Mouse (Mus musculus): ENCODE results near the gene Calr3. TPM values are rescaled to one million over a fixed set of nuclear protein-coding genes. Genes with fewer than 3 reads are reported as not detected.
A peak's percentile ranks its signal among the peaks of the same experiment; 100 is the strongest.

Gene Calr3
- polyA plus RNA-seq, 1 experiment, result 1.6 TPM

- H3K27me3 ChIP-seq (ENCODE audit: control insufficient read depth, insufficient read depth, insufficient read length), result no peaks in the 10 kb centered on the region
- peaks cover 26% of the 10 kb centered on the region for H3K36me3 ChIP-seq (ENCODE audit: control insufficient read depth, insufficient read depth)
- H3K79me3 ChIP-seq (ENCODE audit: low read depth), result no peaks in the 10 kb centered on the region
- no peak overlapping the region for H3ac ChIP-seq (ENCODE audit: control insufficient read depth, insufficient read length, low read depth)
- H3K79me2 ChIP-seq (ENCODE audit: control insufficient read depth, insufficient read depth), result no peaks in the 10 kb centered on the region
- TF ChIP-seq MAX (IDR thresholded peaks at IDR 0.05) (no peak), USF1 (IDR thresholded peaks at IDR 0.05; ENCODE audit: low read depth) (no peak), FOSL1 (IDR thresholded peaks at IDR 0.05; ENCODE audit: insufficient read depth, low read length, poor library complexity, severe bottlenecking) (no peak), MYOG (IDR thresholded peaks at IDR 0.05; ENCODE audit: control insufficient read depth, extremely low read depth, insufficient read length) (no peak), CEBPB (IDR thresholded peaks at IDR 0.05; ENCODE audit: low read depth) (no peak), MYOD1 (IDR thresholded peaks at IDR 0.05; ENCODE audit: control insufficient read depth, insufficient read length, low read depth) (no peak), CTCF (IDR thresholded peaks at IDR 0.05; ENCODE audit: control insufficient read depth, insufficient read depth, insufficient read length) (no peak)
- H3K4me3 ChIP-seq (ENCODE audit: insufficient read depth, poor library complexity, severe bottlenecking), result no peak overlapping the region
Observed at GRCm38 (mm10) chr8:72455317-72455716, 11.6 kb upstream of the Calr3 start.

- H3ac ChIP-seq (ENCODE audit: control insufficient read depth, insufficient read length, low read depth), result no peak overlapping the region
- TF ChIP-seq CTCF (IDR thresholded peaks at IDR 0.05; ENCODE audit: control insufficient read depth, insufficient read depth, insufficient read length) (no peak), MAX (IDR thresholded peaks at IDR 0.05) (no peak), FOSL1 (IDR thresholded peaks at IDR 0.05; ENCODE audit: insufficient read depth, low read length, poor library complexity, severe bottlenecking) (no peak), MYOD1 (IDR thresholded peaks at IDR 0.05; ENCODE audit: control insufficient read depth, insufficient read length, low read depth) (no peak), USF1 (IDR thresholded peaks at IDR 0.05; ENCODE audit: low read depth) (no peak), CEBPB (IDR thresholded peaks at IDR 0.05; ENCODE audit: low read depth) (no peak), MYOG (IDR thresholded peaks at IDR 0.05; ENCODE audit: control insufficient read depth, extremely low read depth, insufficient read length) (no peak)
- no peaks in the 10 kb centered on the region for H3K79me2 ChIP-seq (ENCODE audit: control insufficient read depth, insufficient read depth)
- no peaks in the 10 kb centered on the region for H3K27me3 ChIP-seq (ENCODE audit: control insufficient read depth, insufficient read depth, insufficient read length)
- H3K36me3 ChIP-seq (ENCODE audit: control insufficient read depth, insufficient read depth), result peaks cover 21% of the 10 kb centered on the region
- no peaks in the 10 kb centered on the region for H3K79me3 ChIP-seq (ENCODE audit: low read depth)
- H3K4me3 ChIP-seq (ENCODE audit: insufficient read depth, poor library complexity, severe bottlenecking), result no peak overlapping the region
Observed at GRCm38 (mm10) chr8:72453904-72454303, 10.2 kb upstream of the Calr3 start.

GRCm38 (mm10) chr8:72451516-72451915, 7.8 kb upstream of the Calr3 start:
- TF ChIP-seq CTCF (IDR thresholded peaks at IDR 0.05; ENCODE audit: control insufficient read depth, insufficient read depth, insufficient read length), result no peak
- Histone ChIP-seq H3ac (ENCODE audit: control insufficient read depth, insufficient read length, low read depth) (no peak overlapping the region), H3K36me3 (ENCODE audit: control insufficient read depth, insufficient read depth) (peaks cover 16% of the 10 kb centered on the region), H3K79me2 (ENCODE audit: control insufficient read depth, insufficient read depth) (no peaks in the 10 kb centered on the region), H3K27me3 (ENCODE audit: control insufficient read depth, insufficient read depth, insufficient read length) (no peaks in the 10 kb centered on the region), H3K4me3 (ENCODE audit: insufficient read depth, poor library complexity, severe bottlenecking) (no peak overlapping the region), H3K79me3 (ENCODE audit: low read depth) (no peaks in the 10 kb centered on the region)

GRCm38 (mm10) chr8:72445071-72445470, 1.4 kb upstream of the Calr3 start:
- Histone ChIP-seq H3K4me3 (ENCODE audit: insufficient read depth, poor library complexity, severe bottlenecking) (no peak overlapping the region), H3K79me3 (ENCODE audit: low read depth) (no peaks in the 10 kb centered on the region), H3ac (ENCODE audit: control insufficient read depth, insufficient read length, low read depth) (no peak overlapping the region), H3K27me3 (ENCODE audit: control insufficient read depth, insufficient read depth, insufficient read length) (no peaks in the 10 kb centered on the region), H3K79me2 (ENCODE audit: control insufficient read depth, insufficient read depth) (peaks cover 14% of the 10 kb centered on the region), H3K36me3 (ENCODE audit: control insufficient read depth, insufficient read depth) (peaks cover 1% of the 10 kb centered on the region)
- TF ChIP-seq CEBPB (IDR thresholded peaks at IDR 0.05; ENCODE audit: low read depth) (no peak), CTCF (IDR thresholded peaks at IDR 0.05; ENCODE audit: control insufficient read depth, insufficient read depth, insufficient read length) (no peak), USF1 (IDR thresholded peaks at IDR 0.05; ENCODE audit: low read depth) (no peak), MAX (IDR thresholded peaks at IDR 0.05) (no peak), FOSL1 (IDR thresholded peaks at IDR 0.05; ENCODE audit: insufficient read depth, low read length, poor library complexity, severe bottlenecking) (no peak), MYOG (IDR thresholded peaks at IDR 0.05; ENCODE audit: control insufficient read depth, extremely low read depth, insufficient read length) (no peak), MYOD1 (IDR thresholded peaks at IDR 0.05; ENCODE audit: control insufficient read depth, insufficient read length, low read depth) (no peak)

- Histone ChIP-seq H3ac (ENCODE audit: control insufficient read depth, insufficient read length, low read depth) (peak overlapping the region; percentile 49), H3K79me3 (ENCODE audit: low read depth) (no peaks in the 10 kb centered on the region), H3K36me3 (ENCODE audit: control insufficient read depth, insufficient read depth) (no peaks in the 10 kb centered on the region), H3K27me3 (ENCODE audit: control insufficient read depth, insufficient read depth, insufficient read length) (no peaks in the 10 kb centered on the region), H3K79me2 (ENCODE audit: control insufficient read depth, insufficient read depth) (peaks cover 14% of the 10 kb centered on the region), H3K4me3 (ENCODE audit: insufficient read depth, poor library complexity, severe bottlenecking) (peak overlapping the region; percentile 21)
- TF ChIP-seq CEBPB (IDR thresholded peaks at IDR 0.05; ENCODE audit: low read depth), result no peak
- TF ChIP-seq MYOD1 (IDR thresholded peaks at IDR 0.05; ENCODE audit: control insufficient read depth, insufficient read length, low read depth), result no peak
- no peak for TF ChIP-seq CTCF (IDR thresholded peaks at IDR 0.05; ENCODE audit: control insufficient read depth, insufficient read depth, insufficient read length)
- no peak for TF ChIP-seq FOSL1 (IDR thresholded peaks at IDR 0.05; ENCODE audit: insufficient read depth, low read length, poor library complexity, severe bottlenecking)
- TF ChIP-seq USF1 (IDR thresholded peaks at IDR 0.05; ENCODE audit: low read depth), result no peak
- no peak for TF ChIP-seq MAX (IDR thresholded peaks at IDR 0.05)
- TF ChIP-seq MYOG (IDR thresholded peaks at IDR 0.05; ENCODE audit: control insufficient read depth, extremely low read depth, insufficient read length), result no peak
Observed at GRCm38 (mm10) chr8:72443994-72444350, 302 bp upstream of the Calr3 start.

GRCm38 (mm10) chr8:72438248-72439015, 5.2 kb downstream of the Calr3 start:
- Histone ChIP-seq H3K79me3 (ENCODE audit: low read depth) (no peaks in the 10 kb centered on the region), H3K27me3 (ENCODE audit: control insufficient read depth, insufficient read depth, insufficient read length) (no peaks in the 10 kb centered on the region), H3ac (ENCODE audit: control insufficient read depth, insufficient read length, low read depth) (no peak overlapping the region), H3K79me2 (ENCODE audit: control insufficient read depth, insufficient read depth) (no peaks in the 10 kb centered on the region), H3K4me3 (ENCODE audit: insufficient read depth, poor library complexity, severe bottlenecking) (no peak overlapping the region), H3K36me3 (ENCODE audit: control insufficient read depth, insufficient read depth) (no peaks in the 10 kb centered on the region)
- TF ChIP-seq MYOD1 (IDR thresholded peaks at IDR 0.05; ENCODE audit: control insufficient read depth, insufficient read length, low read depth), result no peak
- TF ChIP-seq MYOG (IDR thresholded peaks at IDR 0.05; ENCODE audit: control insufficient read depth, extremely low read depth, insufficient read length), result no peak
- no peak for TF ChIP-seq FOSL1 (IDR thresholded peaks at IDR 0.05; ENCODE audit: insufficient read depth, low read length, poor library complexity, severe bottlenecking)
- no peak for TF ChIP-seq CEBPB (IDR thresholded peaks at IDR 0.05; ENCODE audit: low read depth)
- TF ChIP-seq USF1 (IDR thresholded peaks at IDR 0.05; ENCODE audit: low read depth), result no peak
- no peak for TF ChIP-seq CTCF (IDR thresholded peaks at IDR 0.05; ENCODE audit: control insufficient read depth, insufficient read depth, insufficient read length)
- no peak for TF ChIP-seq MAX (IDR thresholded peaks at IDR 0.05)
